15 mouse cellular contexts compared by ENCODE assay signal in the genomic region with DNA sequence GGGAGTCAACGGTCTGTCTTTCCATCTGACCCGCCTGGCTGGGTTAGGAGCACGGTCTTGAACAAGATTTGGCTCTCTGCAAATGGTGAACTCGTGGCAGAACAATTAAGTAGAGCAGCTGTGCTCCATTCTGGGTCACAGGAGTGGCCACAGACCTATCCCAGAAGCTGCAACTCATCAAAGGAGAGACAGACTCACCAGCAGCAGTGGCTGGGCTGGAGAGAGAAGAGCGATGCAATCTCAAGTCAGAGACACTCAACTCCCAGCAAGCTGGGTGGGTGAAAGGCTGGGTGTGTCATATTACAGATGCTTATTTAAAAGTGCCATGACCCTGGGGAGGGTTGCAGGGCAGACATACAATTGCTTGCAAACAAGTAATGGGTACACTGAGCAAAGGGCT. TPM values are rescaled to one million over a fixed set of nuclear protein-coding genes. Genes with fewer than 3 reads are reported as not detected.
A peak's percentile ranks its signal among the peaks of the same experiment; 100 is the strongest.
DNase-seq lines count a peak whose midpoint lies in the region; ATAC-seq and TF ChIP-seq lines count a peak whose summit lies in the region.
"Had no signal": no experiment of that assay in that cellular context is flagged by ENCODE, and none has a peak within 500 bp of the region (broad histone marks: within the 10 kb centered on the region; RNA-seq: fewer than 3 reads in every experiment).

No protein-coding gene starts in this region.

- no peaks in the 10 kb centered on the region for H3K9me3 ChIP-seq in lung, postnatal 0 days (ENCODE audit: low read length)
- no peaks in the 10 kb centered on the region for H3K9me3 ChIP-seq in stomach, embryonic 16.5 days (replicated peaks; ENCODE audit: control insufficient read depth, low read length)
- H3K9me3 ChIP-seq in embryonic facial prominence, embryonic 10.5 days = 0 out of 2 replicates have a peak, but pooled peaks cover 5% of the 10 kb centered on the region
- H3K9me3 ChIP-seq: hindbrain, embryonic 13.5 days; intestine, embryonic 15.5 days had no signal

- TF ChIP-seq POLR2A in lung, adult 2 months (IDR thresholded peaks at IDR 0.05; ENCODE audit: borderline replicate concordance, extremely low read depth, low read depth, low read length) = no peak

- ATAC-seq in lung, postnatal 0 days = peak; percentile 58
- peak; percentile 33; the same call in 1 of the 2 replicates for ATAC-seq in stomach, embryonic 16.5 days (ENCODE audit: insufficient read depth, low FRiP score)
- ATAC-seq: intestine, embryonic 15.5 days; midbrain, embryonic 16.5 days had no signal

- no peaks in the 10 kb centered on the region for H3K36me3 ChIP-seq in lung, postnatal 0 days (ENCODE audit: insufficient read depth, low read length)
- no peaks in the 10 kb centered on the region for H3K36me3 ChIP-seq in stomach, embryonic 16.5 days (ENCODE audit: control insufficient read depth, insufficient read depth, low read length)
- no peaks in the 10 kb centered on the region for H3K36me3 ChIP-seq in embryonic facial prominence, embryonic 10.5 days (replicated peaks)
- H3K36me3 ChIP-seq: heart, embryonic 13.5 days; hindbrain, embryonic 13.5 days; intestine, embryonic 15.5 days had no signal

- no peak for TF ChIP-seq EP300 in lung, postnatal 0 days (IDR thresholded peaks at IDR 0.05)

- H3K4me1 ChIP-seq in lung, postnatal 0 days (ENCODE audit: insufficient read depth, low read depth, low read length) = 0 out of 2 replicates have a peak, but pooled peaks cover 6% of the 10 kb centered on the region
- peaks cover 4% of the 10 kb centered on the region for H3K4me1 ChIP-seq in lung, adult 2 months (ENCODE audit: control insufficient read depth, insufficient read depth, low read length)
- no peaks in the 10 kb centered on the region for H3K4me1 ChIP-seq in stomach, embryonic 16.5 days (ENCODE audit: control insufficient read depth, insufficient read depth, low read length)
- peaks cover 8% of the 10 kb centered on the region for H3K4me1 ChIP-seq in embryonic facial prominence, embryonic 10.5 days
- H3K4me1 ChIP-seq: heart, embryonic 13.5 days; hindbrain, embryonic 13.5 days had no signal

- H3K4me2 ChIP-seq in lung, postnatal 0 days (replicated peaks; ENCODE audit: low read depth, low read length) = no peak overlapping the region
- H3K4me2 ChIP-seq in stomach, embryonic 16.5 days (ENCODE audit: low read depth, low read length) = no peak overlapping the region
- H3K4me2 ChIP-seq: heart, embryonic 13.5 days; hindbrain, embryonic 13.5 days; intestine, embryonic 15.5 days had no signal

- WGBS in lung, postnatal 0 days = 66% methylated on average over 5 of the region's 5 CpGs
- 73% methylated on average over 5 of the region's 5 CpGs for WGBS in lung, adult 2 months
- WGBS in stomach, embryonic 16.5 days = 61% methylated on average over 5 of the region's 5 CpGs
- WGBS in embryonic facial prominence, embryonic 10.5 days = 73% methylated on average over 5 of the region's 5 CpGs

- H3K27ac ChIP-seq in lung, postnatal 0 days (ENCODE audit: low read length) = no peak overlapping the region
- no peak overlapping the region for H3K27ac ChIP-seq in stomach, embryonic 16.5 days (ENCODE audit: low read length)
- H3K27ac ChIP-seq in embryonic facial prominence, embryonic 10.5 days (replicated peaks) = no peak overlapping the region
- H3K27ac ChIP-seq: heart, embryonic 13.5 days; hindbrain, embryonic 13.5 days; intestine, embryonic 15.5 days had no signal

- DNase-seq in heart, adult 8-10 months (ENCODE audit: low spot score) = peak; percentile 45
- DNase-seq in heart, postnatal 36 days = no peak
- peak; percentile 60 for DNase-seq in lung, postnatal 0 days (ENCODE audit: low spot score)
- no peak for DNase-seq in lung, adult 2 months
- DNase-seq in gastrocnemius, postnatal 14 days = peak; percentile 25
- DNase-seq in embryonic facial prominence, embryonic 10.5 days (ENCODE audit: low spot score) = no peak
- DNase-seq in embryo, embryonic 9.5 days (ENCODE audit: extremely low spot score) = no peak
- DNase-seq: cerebellum, postnatal 25 days; thymus, adult 2 months had no signal

- intact Hi-C loops in heart, postnatal 36 days (cut with DNase I) = no loop called here
- intact Hi-C loops in gastrocnemius, postnatal 14 days (cut with DNase I; ENCODE audit: low total_unique reads) = no loop called here

- no peak overlapping the region for H3K9ac ChIP-seq in lung, postnatal 0 days (replicated peaks; ENCODE audit: low read depth)
- H3K9ac ChIP-seq in stomach, embryonic 16.5 days (ENCODE audit: low read length) = no peak overlapping the region
- H3K9ac ChIP-seq: heart, embryonic 13.5 days; hindbrain, embryonic 13.5 days; intestine, embryonic 15.5 days had no signal

- H3K4me3 ChIP-seq in lung, postnatal 0 days (ENCODE audit: low read depth, low read length) = no peak overlapping the region
- no peak overlapping the region for H3K4me3 ChIP-seq in lung, adult 2 months (replicated peaks; ENCODE audit: extremely low read depth, low read depth, low read length)
- no peak overlapping the region for H3K4me3 ChIP-seq in stomach, embryonic 16.5 days (replicated peaks; ENCODE audit: low read length)
- no peak overlapping the region for H3K4me3 ChIP-seq in embryonic facial prominence, embryonic 10.5 days
- H3K4me3 ChIP-seq: heart, embryonic 13.5 days; hindbrain, embryonic 13.5 days; intestine, embryonic 15.5 days; megakaryocyte, embryonic 14.5 days had no signal

- no peak for TF ChIP-seq CTCF in lung, postnatal 0 days (IDR thresholded peaks at IDR 0.05)
- TF ChIP-seq CTCF in lung, adult 2 months (IDR thresholded peaks at IDR 0.05; ENCODE audit: insufficient read depth, low read length) = no peak

- no peaks in the 10 kb centered on the region for H3K27me3 ChIP-seq in lung, postnatal 0 days (replicated peaks; ENCODE audit: insufficient read depth, low read length)
- no peaks in the 10 kb centered on the region for H3K27me3 ChIP-seq in stomach, embryonic 16.5 days (ENCODE audit: control insufficient read depth, insufficient read depth, low read length)
- H3K27me3 ChIP-seq in embryonic facial prominence, embryonic 10.5 days (replicated peaks; ENCODE audit: low read depth, poor library complexity, severe bottlenecking) = no peaks in the 10 kb centered on the region
- H3K27me3 ChIP-seq: hindbrain, embryonic 13.5 days; intestine, embryonic 15.5 days had no signal

RNA-seq across cellular contexts. Expression of gene Nedd9, which starts 50.4 kb away (rescaled TPM):
- 10 to 100 TPM; 12.4 to 24.6 (median 17.0) TPM for total RNA-seq in heart, adult 8-10 months (2022)
- 10 to 100 TPM; 21.3 to 28.0 TPM for total RNA-seq in heart, postnatal 36 days (2021)
- polyA plus RNA-seq in lung, postnatal 0 days (2015; fragmentation: Nextera tagmentation; extraction: Ambion mirVana) = 79.1 and 79.3 TPM in 2 replicates
- polyA plus RNA-seq in lung, adult 2 months (2012; rRNA removed) = 49.2 and 60.8 TPM in 2 replicates
- total RNA-seq in gastrocnemius, postnatal 14 days (2021) = 10 to 100 TPM in 1 of 2 experiments, 1 to 10 TPM in 1; 9.0 to 11.4 TPM
- 25.0 and 28.3 TPM in 2 replicates for polyA plus RNA-seq in stomach, embryonic 16.5 days (2015; fragmentation: Nextera tagmentation; extraction: Ambion mirVana)
- polyA plus RNA-seq in embryonic facial prominence, embryonic 10.5 days (2016; fragmentation: Nextera tagmentation; extraction: Ambion mirVana) = 17.4 and 19.1 TPM in 2 replicates

Comparison
In these comparisons a context has a peak if more than half of its experiments do, and no peak if none do; other contexts are left out.
1. DNase-seq: peak in heart, adult 8-10 months (single experiment), lung, postnatal 0 days (single experiment) and gastrocnemius, postnatal 14 days (single experiment); none in heart, postnatal 36 days (0 of 2), lung, adult 2 months (single experiment), embryonic facial prominence, embryonic 10.5 days (single experiment) and embryo, embryonic 9.5 days (single experiment).